Mouse (Mus musculus) CH12.LX (cell line): Measurements from ENCODE around the gene Igsf8. TPM values are rescaled to one million over a fixed set of nuclear protein-coding genes. Genes with fewer than 3 reads are reported as not detected.
A peak's percentile ranks its signal among the peaks of the same experiment; 100 is the strongest.

Experiments used
- DNase-seq: peaks from one replicate; pipeline ENCODE4 v3.0.0-alpha.2; 2013; ENCODE audit errors: extremely low read depth
- H3K27ac ChIP-seq: 2 replicates; pipeline ENCODE4 v1.5.1; 2012; ENCODE audit warnings: low read depth, mild to moderate bottlenecking, control low read depth, moderate library complexity; ENCODE audit not compliant: insufficient read depth
- H3K27me3 ChIP-seq: replicated peaks from 2 replicates; pipeline ENCODE3; 2012; ENCODE audit warnings: inconsistent platforms
- H3K36me3 ChIP-seq, 2 experiments: replicated peaks in 1 of 2; 2 replicates each; pipeline versions ENCODE3 to v1.6.1; 2012; ENCODE audit warnings: inconsistent platforms in 1 of 2, low read length in 1 of 2, mild to moderate bottlenecking in 1 of 2, mixed read lengths in 1 of 2, moderate library complexity in 1 of 2; ENCODE audit not compliant: control insufficient read depth in 1 of 2, insufficient read depth in 1 of 2
- H3K4me1 ChIP-seq, 2 experiments: 2 replicates each; pipeline ENCODE4 v1.6.1; 2012; ENCODE audit warnings: inconsistent platforms in 1 of 2, moderate library complexity in 1 of 2; ENCODE audit not compliant: insufficient read depth in 2 of 2, control insufficient read depth in 1 of 2
- H3K4me2 ChIP-seq: 2 replicates; pipeline ENCODE4 v1.6.1; 2012; ENCODE audit warnings: low read depth, mild to moderate bottlenecking, control low read depth; ENCODE audit not compliant: poor library complexity, insufficient read depth, severe bottlenecking
- H3K4me3 ChIP-seq, 3 experiments: fragments of 150-350 bp in 1 of 3; sonication (generic) in 1 of 3; replicated peaks in 1 of 3; 2 replicates each; pipeline versions ENCODE3 to v1.5.1; 2011 to 2012; ENCODE audit warnings: low read depth in 2 of 3, low read length in 2 of 3, mild to moderate bottlenecking in 2 of 3, moderate library complexity in 2 of 3, control low read depth in 1 of 3, improper control_type of control experiment in 1 of 3, inconsistent platforms in 1 of 3, mixed read lengths in 1 of 3; ENCODE audit not compliant: poor library complexity in 1 of 3
- H3K79me2 ChIP-seq: replicated peaks from 2 replicates; pipeline ENCODE4 v1.6.1; 2012; ENCODE audit warnings: mild to moderate bottlenecking, moderate library complexity; ENCODE audit not compliant: control insufficient read depth, poor library complexity, insufficient read depth, severe bottlenecking; ENCODE audit errors: extremely low read depth
- H3K9ac ChIP-seq: 2 replicates; pipeline ENCODE4 v1.6.1; 2012; ENCODE audit warnings: low read depth, mild to moderate bottlenecking, control low read depth, moderate library complexity; ENCODE audit not compliant: insufficient read depth
- H3K9me3 ChIP-seq: replicated peaks from 2 replicates; pipeline ENCODE3; 2012; ENCODE audit warnings: low read length, inconsistent platforms, mixed read lengths
- BHLHE40 ChIP-seq: IDR thresholded peaks from 2 replicates; pipeline ENCODE4 v1.6.1; 2011; ENCODE audit warnings: mild to moderate bottlenecking, low read depth, low read length, improper control_type of control experiment
- CHD1 ChIP-seq: IDR thresholded peaks from 2 replicates; pipeline ENCODE4 v1.6.1; 2012; ENCODE audit warnings: low read depth, low read length, improper control_type of control experiment, inconsistent platforms
- GABPA ChIP-seq: IDR thresholded peaks from 2 replicates; pipeline ENCODE4 v1.6.1; 2012; ENCODE audit warnings: low read depth, low read length, improper control_type of control experiment, inconsistent platforms; ENCODE audit not compliant: insufficient replicate concordance
- JUN ChIP-seq: IDR thresholded peaks from 2 replicates; pipeline ENCODE4 v1.6.1; 2011; ENCODE audit warnings: low read depth, mild to moderate bottlenecking, low read length, improper control_type of control experiment, moderate library complexity; ENCODE audit not compliant: insufficient read depth
- JUND ChIP-seq: conservative IDR thresholded peaks from 2 replicates; pipeline ENCODE4 v1.6.1; 2011; ENCODE audit warnings: low read depth, low read length, improper control_type of control experiment
- KAT2A ChIP-seq: IDR thresholded peaks from 2 replicates; pipeline ENCODE4 v1.6.1; 2012; ENCODE audit warnings: low read length, improper control_type of control experiment, inconsistent platforms; ENCODE audit not compliant: insufficient replicate concordance
- MAFK ChIP-seq: IDR thresholded peaks from 2 replicates; pipeline ENCODE4 v1.6.1; 2011; ENCODE audit warnings: low read length, improper control_type of control experiment; ENCODE audit not compliant: insufficient replicate concordance
- MAX ChIP-seq: IDR thresholded peaks from 2 replicates; pipeline ENCODE4 v1.6.1; 2011; ENCODE audit warnings: low read length, improper control_type of control experiment
- NRF1 ChIP-seq: IDR thresholded peaks from 2 replicates; pipeline ENCODE4 v1.6.1; 2014; ENCODE audit warnings: low read depth, mild to moderate bottlenecking, inconsistent platforms, low read length, improper control_type of control experiment, moderate library complexity
- PAX5 ChIP-seq: IDR thresholded peaks from 2 replicates; pipeline ENCODE4 v1.6.1; 2012; ENCODE audit warnings: low read length, inconsistent platforms, mixed read lengths
- POLR2AphosphoS2 ChIP-seq: IDR thresholded peaks from 2 replicates; pipeline ENCODE4 v1.6.1; 2011; ENCODE audit warnings: low read depth, low read length, improper control_type of control experiment
- SMC3 ChIP-seq: IDR thresholded peaks from 2 replicates; pipeline ENCODE4 v1.6.1; 2011; ENCODE audit warnings: low read depth, low read length, improper control_type of control experiment
- TCF12 ChIP-seq: IDR thresholded peaks from 2 replicates; pipeline ENCODE4 v1.6.1; 2014; ENCODE audit warnings: low read depth, mild to moderate bottlenecking, inconsistent platforms, low read length, improper control_type of control experiment
- USF1 ChIP-seq: IDR thresholded peaks from 2 replicates; pipeline ENCODE4 v1.6.1; 2014; ENCODE audit warnings: low read depth, mild to moderate bottlenecking, inconsistent platforms, low read length, improper control_type of control experiment
- ZC3H11A ChIP-seq: IDR thresholded peaks from 2 replicates; pipeline ENCODE4 v1.6.1; 2012; ENCODE audit warnings: low read depth, mild to moderate bottlenecking, inconsistent platforms, low read length, improper control_type of control experiment
- ZKSCAN1 ChIP-seq: IDR thresholded peaks from 2 replicates; pipeline ENCODE4 v1.6.1; 2012; ENCODE audit warnings: low read depth, inconsistent platforms, low read length, improper control_type of control experiment, borderline replicate concordance
- ZMIZ1 ChIP-seq: IDR thresholded peaks from 2 replicates; pipeline ENCODE4 v1.6.1; 2012; ENCODE audit warnings: low read depth, mild to moderate bottlenecking, inconsistent platforms, low read length, improper control_type of control experiment
- dilution Hi-C: fragments of 300-500 bp; cut with MboI; formaldehyde crosslinking; loops from 2 replicates; pipeline ENCODE4 v1.14.3; 2020; ENCODE audit warnings: low sequenced_read_pairs; ENCODE audit not compliant: extremely low pct_unique_long_range_greater_than_20kb, extremely low pct_ligation_motif_present
- in situ Hi-C: fragments of 300-500 bp; cut with MboI; formaldehyde crosslinking; loops from 3 replicates; pipeline ENCODE4 v1.14.3; 2019; ENCODE audit warnings: low sequenced_read_pairs, low pct_ligation_motif_present, low pct_unique_long_range_greater_than_20kb, mixed read lengths
- polyA plus RNA-seq: library from polyadenylated mRNA; unstranded; fragments of >175 nt; gene quantifications from 2 replicates; pipeline ENCODE4 v1.2.1, GENCODE M21; 2012; ENCODE audit warnings: low read depth; ENCODE audit not compliant: insufficient read length
- total RNA-seq, 2 experiments: library from RNA; depleted of rRNA; stranded (reverse); fragments of 300-350 nt in 1 of 2; fragments of >200 nt in 1 of 2; gene quantifications; 2 replicates each; pipeline ENCODE4 v1.2.3; 2012 to 2014

Gene Igsf8
- total and polyA plus RNA-seq, 3 experiments: 7.4 to 37.0 (median 25.9) TPM

- H3K4me3 ChIP-seq: no peak overlapping the region
- H3K4me2 ChIP-seq: peak overlapping the region; percentile 24; the same call in 1 of the 2 replicates
- H3K9ac ChIP-seq: no peak overlapping the region
- peaks cover 2 to 4% of the 10 kb centered on the region in 2 experiments; a peak in 2 of 4 replicates for H3K4me1 ChIP-seq
- in situ Hi-C loops: no loop called here
- peaks cover 3% of the 10 kb centered on the region for H3K9me3 ChIP-seq
- no peak for DNase-seq
- peaks cover 85% of the 10 kb centered on the region for H3K27me3 ChIP-seq
- H3K79me2 ChIP-seq: no peaks in the 10 kb centered on the region
- no peak overlapping the region for H3K27ac ChIP-seq
- no peaks in the 10 kb centered on the region for H3K36me3 ChIP-seq
- dilution Hi-C loops: no loop called here
- no peak for TF ChIP-seq ZC3H11A
- no peak for TF ChIP-seq NRF1
- TF ChIP-seq MAX: no peak
- no peak for TF ChIP-seq SMC3
Measured at GRCm38 (mm10) chr1:172341386-172341785, 79.9 kb downstream of the Igsf8 start.

- TF ChIP-seq ZKSCAN1: no peak
- no peak for TF ChIP-seq KAT2A
- TF ChIP-seq JUN: no peak
- TF ChIP-seq ZMIZ1: no peak
- no peak for TF ChIP-seq JUND
- TF ChIP-seq MAX: no peak
- TF ChIP-seq TCF12: no peak
- TF ChIP-seq GABPA: no peak
- no peak for TF ChIP-seq MAFK
- no peak for TF ChIP-seq BHLHE40
- no peak for TF ChIP-seq USF1
- no peak for TF ChIP-seq PAX5
- TF ChIP-seq POLR2AphosphoS2: no peak
- no peak for TF ChIP-seq CHD1
- dilution Hi-C loops (no loop called here), in situ Hi-C loops (no loop called here)
- no peak overlapping the region for H3K27ac ChIP-seq
- no peak overlapping the region for H3K4me2 ChIP-seq
- peaks cover 3% of the 10 kb centered on the region for H3K9me3 ChIP-seq
- DNase-seq: no peak
- H3K79me2 ChIP-seq: no peaks in the 10 kb centered on the region
- no peak overlapping the region for H3K9ac ChIP-seq
- H3K36me3 ChIP-seq: no peaks in the 10 kb centered on the region
- H3K4me3 ChIP-seq: no peak overlapping the region
- peaks cover 5 to 8% of the 10 kb centered on the region in 2 experiments; a peak in 2 of 4 replicates for H3K4me1 ChIP-seq
- peaks cover 88% of the 10 kb centered on the region for H3K27me3 ChIP-seq
Measured at GRCm38 (mm10) chr1:172342729-172343128, 81.3 kb downstream of the Igsf8 start.
